Mouse (Mus musculus) monocyte, adult 5-6 weeks (primary cell): ENCODE data around the gene Nsf. TPM values are rescaled to one million over a fixed set of nuclear protein-coding genes. Genes with fewer than 3 reads are reported as not detected.
"Not testable (repeated sequence)": the region's sequence is repeated elsewhere in the genome, so short reads cannot be mapped to it uniquely, and the experiment has no call there.

ENCODE experiments used
- ATAC-seq: fragments of 153-309, 156-312 bp; replicated peaks from 2 replicates; pipeline ENCODE4 v1.8.0; 2017; ENCODE audit warnings: mild to moderate bottlenecking; ENCODE audit not compliant: low TSS enrichment, insufficient number of reproducible peaks, severe bottlenecking, poor library complexity, low FRiP score
- total RNA-seq: library from RNA; stranded (forward); fragments of 200-1000, 200-491, 200-594 nt; gene quantifications from 3 replicates; pipeline ENCODE4 v1.2.3, GENCODE M21; 2017

The Nsf gene
- total RNA-seq, 1 experiment from 2014 or later = 73.0 TPM

GRCm38 (mm10) chr11:103905506-103905905 is 48.4 kb downstream of the Nsf start:
- ATAC-seq = no peak

GRCm38 (mm10) chr11:103901581-103901966 is 52.3 kb downstream of the Nsf start:
- ATAC-seq = no peak

GRCm38 (mm10) chr11:103900803-103901580 is 52.9 kb downstream of the Nsf start:
- no peak for ATAC-seq

- ATAC-seq = no peak
These were observed 56.7 kb downstream of the Nsf start for GRCm38 (mm10) chr11:103896966-103897750.

GRCm38 (mm10) chr11:103896056-103896455 is 57.8 kb downstream of the Nsf start:
- ATAC-seq = no peak

- no peak for ATAC-seq
These were observed 61.0 kb downstream of the Nsf start for GRCm38 (mm10) chr11:103892831-103893230.

GRCm38 (mm10) chr11:103891781-103892180 is 62.1 kb downstream of the Nsf start:
- no peak for ATAC-seq

GRCm38 (mm10) chr11:103890337-103891186 is 63.3 kb downstream of the Nsf start:
- ATAC-seq = no peak

- no peak for ATAC-seq
These were observed 66.0 kb downstream of the Nsf start for GRCm38 (mm10) chr11:103887724-103888410.

- ATAC-seq = no peak
These were observed 69.0 kb downstream of the Nsf start for GRCm38 (mm10) chr11:103884749-103885383.

GRCm38 (mm10) chr11:103883793-103884192 is 70.1 kb downstream of the Nsf start:
- no peak for ATAC-seq

GRCm38 (mm10) chr11:103879476-103879875 is 74.4 kb downstream of the Nsf start:
- not testable (repeated sequence) for ATAC-seq

- no peak for ATAC-seq
These were observed 75.4 kb downstream of the Nsf start for GRCm38 (mm10) chr11:103878441-103878840.

GRCm38 (mm10) chr11:103870352-103870751 is 83.5 kb downstream of the Nsf start:
- no peak for ATAC-seq

- ATAC-seq = no peak
These were observed 86.2 kb downstream of the Nsf start for GRCm38 (mm10) chr11:103867702-103868101.

- ATAC-seq = no peak
These were observed 88.5 kb downstream of the Nsf start for GRCm38 (mm10) chr11:103865346-103865745.

- no peak for ATAC-seq
These were observed 89.4 kb downstream of the Nsf start for GRCm38 (mm10) chr11:103864486-103864885.

- no peak for ATAC-seq
These were observed 90.9 kb downstream of the Nsf start for GRCm38 (mm10) chr11:103862951-103863350.
